Mouse (Mus musculus): ENCODE results near the gene Cd79b.

GRCm38 (mm10) chr11:106268326-106269059, 46.1 kb downstream of the Cd79b start:
- TF ChIP-seq CTCF (conservative IDR thresholded peaks at IDR 0.05 in 1 of 2, IDR thresholded peaks at IDR 0.05 in 1 of 2; ENCODE audit: low read depth in 2 of 2, low read length in 2 of 2) = no peak
- no peak for TF ChIP-seq E2F4 (IDR thresholded peaks at IDR 0.05; ENCODE audit: insufficient replicate concordance, low read depth, low read length)
- no peak for TF ChIP-seq POLR2A (IDR thresholded peaks at IDR 0.05; ENCODE audit: low read depth, low read length)
